Mouse (Mus musculus): ENCODE measurements at regions not wholly inside any gene's neighbourhood (a gene's known extent, or its start where the extent isn't known, plus 50 kb on each side); places are given as distances from the start of the nearest gene placed in this dataset.

- DNase-seq (ENCODE audit: low spot score in 2 of 2), result peak; percentile 22 to 48
Measured at GRCm38 (mm10) chrY:74732116-74732515, 108.4 kb downstream of the Gm21913 start.
